Mouse (Mus musculus): ENCODE data around the gene Srgap2.

DNA sequence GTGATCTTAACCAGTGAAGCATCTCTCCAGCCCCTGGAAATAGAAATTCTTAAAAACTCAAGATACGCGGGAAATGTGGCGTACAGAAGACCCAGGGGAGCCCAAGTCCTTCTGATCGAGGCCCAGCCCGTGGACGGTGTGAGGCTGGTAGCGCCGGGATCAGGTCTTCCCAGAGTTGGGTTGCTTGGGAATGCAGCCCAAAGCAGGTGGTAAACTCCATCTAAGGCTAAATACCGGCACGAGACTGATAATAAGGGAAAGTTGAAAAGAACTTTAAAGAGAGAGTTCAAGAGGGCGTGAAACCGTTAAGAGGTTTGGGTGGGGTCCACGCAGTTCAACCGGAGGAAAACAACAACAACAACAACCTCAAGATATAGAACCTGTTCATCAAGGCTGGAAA, 46.6 kb upstream of the Srgap2 start:
- TF ChIP-seq GATA1 (IDR thresholded peaks at IDR 0.05; ENCODE audit: low read length) (no peak), TAL1 (IDR thresholded peaks at IDR 0.05; ENCODE audit: low read length) (no peak)

Measured in erythroblast, embryonic 14.5 days (primary cell).